Mouse (Mus musculus) CD4-positive, CD25-positive, alpha-beta regulatory T cell, adult 4 months (primary cell): Measurements from ENCODE around the gene Phf2. TPM values are rescaled to one million over a fixed set of nuclear protein-coding genes. Genes with fewer than 3 reads are reported as not detected.
"Not testable (repeated sequence)": the region's sequence is repeated elsewhere in the genome, so short reads cannot be mapped to it uniquely, and the experiment has no call there.

Experiments
- ATAC-seq: one replicate; pipeline ENCODE4 v1.8.0; 2017
- polyA plus RNA-seq, 2 experiments: library from polyadenylated mRNA; unstranded; fragments of 100-300 nt; shearing (Covaris generic); gene quantifications; one replicate each; pipeline ENCODE4 v1.2.1; 2017

Phf2 gene
- polyA plus RNA-seq, 2 experiments from 2014 or later: 2.5 to 2.9 TPM

DNA sequence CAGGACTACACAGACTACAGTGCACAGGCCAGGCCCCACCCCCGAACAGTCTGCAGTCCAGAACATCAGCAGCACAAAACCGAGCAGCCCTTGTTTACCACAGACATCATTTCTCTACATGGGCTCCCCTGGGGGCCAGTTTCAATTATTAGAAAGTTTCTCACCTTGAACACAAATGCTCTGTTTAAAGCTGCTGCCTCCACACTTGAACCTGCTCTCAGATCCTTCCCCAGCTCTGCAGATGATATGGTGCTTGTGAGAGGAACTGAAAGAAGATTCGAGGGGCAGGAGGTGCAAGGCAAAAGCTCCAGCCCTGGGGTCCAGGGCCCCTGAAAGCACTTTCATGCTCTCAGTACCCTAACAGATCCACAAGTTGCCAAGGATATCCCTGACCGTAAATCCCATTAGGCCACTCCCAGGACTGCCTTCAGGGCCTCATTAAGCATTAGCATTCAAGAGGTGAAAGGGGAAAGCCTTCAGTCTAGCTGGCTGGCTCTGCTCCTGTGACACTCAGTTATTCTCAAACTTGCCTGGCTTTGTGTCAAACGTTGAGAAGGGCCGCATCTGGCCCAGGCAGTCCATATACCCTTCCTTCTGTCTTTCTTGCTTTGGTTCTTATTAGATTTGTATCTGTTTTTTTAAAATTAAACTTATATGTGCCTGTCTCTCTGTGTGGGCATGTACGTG, 13.5 kb downstream of the Phf2 start:
- no peak for ATAC-seq

DNA sequence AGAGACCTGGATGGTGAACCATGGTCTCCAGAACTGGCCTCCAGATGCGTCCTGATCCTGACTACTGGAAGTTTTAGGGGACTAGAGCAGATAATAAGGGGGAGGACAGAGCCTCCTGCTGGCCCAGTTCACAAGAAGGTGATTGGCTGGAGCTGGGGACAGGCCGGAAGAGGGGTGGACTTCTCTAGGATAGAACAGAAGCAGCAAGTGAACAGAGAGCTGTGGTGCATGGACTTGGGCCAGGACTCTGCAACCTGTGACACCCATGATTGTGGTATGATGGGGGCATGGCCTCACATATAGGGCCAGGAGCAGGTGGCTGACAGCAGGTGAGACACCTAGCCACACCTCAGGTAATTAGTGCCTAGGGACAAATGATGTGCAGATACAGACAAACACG, 17.0 kb downstream of the Phf2 start:
- ATAC-seq: peak; percentile 25

- peak; percentile 53 for ATAC-seq
These were observed 17.4 kb downstream of the Phf2 start for GRCm38 (mm10) chr13:48853475-48853874.

DNA sequence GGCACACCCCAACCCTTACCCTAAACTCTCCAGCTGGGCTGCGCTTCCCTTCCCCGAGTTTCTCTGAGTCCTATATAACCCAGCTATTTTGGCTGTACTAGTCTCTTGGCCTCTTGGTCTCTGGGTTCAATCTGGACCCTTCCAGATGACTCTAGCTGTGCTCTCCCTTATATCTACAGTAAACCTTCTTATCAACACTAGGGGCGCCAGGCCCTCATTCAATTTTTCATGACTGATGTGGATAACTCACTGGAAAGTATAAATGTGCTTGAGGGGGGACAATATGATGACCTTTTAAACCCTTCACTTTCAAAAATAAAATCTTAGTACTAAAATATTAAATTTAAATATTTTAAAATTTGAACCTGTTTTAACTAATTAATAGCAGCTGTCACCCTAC, 18.1 kb downstream of the Phf2 start:
- peak; percentile 54 for ATAC-seq

- no peak for ATAC-seq
These were observed 19.2 kb downstream of the Phf2 start for GRCm38 (mm10) chr13:48851719-48852118.

DNA sequence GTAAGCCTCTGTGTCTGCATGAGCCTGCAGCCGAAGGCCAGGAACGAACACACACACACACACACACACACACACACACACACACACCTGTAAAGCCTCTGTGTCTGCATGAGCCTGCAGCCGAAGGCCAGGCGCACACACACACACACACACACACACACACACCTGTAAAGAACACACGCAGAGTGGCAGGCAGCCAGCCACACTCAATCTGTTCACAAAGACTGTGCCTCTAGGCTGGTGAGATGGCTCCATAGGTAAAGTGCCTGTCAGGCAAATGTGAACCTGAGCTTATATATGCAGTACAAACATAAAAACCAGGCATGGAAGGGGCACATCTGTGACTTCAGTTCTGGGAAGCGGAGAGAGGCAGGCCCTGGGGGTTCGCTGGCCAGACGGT, 20.1 kb downstream of the Phf2 start:
- no peak for ATAC-seq

- ATAC-seq: no peak
These were observed 20.6 kb downstream of the Phf2 start for GRCm38 (mm10) chr13:48850326-48850725.

DNA sequence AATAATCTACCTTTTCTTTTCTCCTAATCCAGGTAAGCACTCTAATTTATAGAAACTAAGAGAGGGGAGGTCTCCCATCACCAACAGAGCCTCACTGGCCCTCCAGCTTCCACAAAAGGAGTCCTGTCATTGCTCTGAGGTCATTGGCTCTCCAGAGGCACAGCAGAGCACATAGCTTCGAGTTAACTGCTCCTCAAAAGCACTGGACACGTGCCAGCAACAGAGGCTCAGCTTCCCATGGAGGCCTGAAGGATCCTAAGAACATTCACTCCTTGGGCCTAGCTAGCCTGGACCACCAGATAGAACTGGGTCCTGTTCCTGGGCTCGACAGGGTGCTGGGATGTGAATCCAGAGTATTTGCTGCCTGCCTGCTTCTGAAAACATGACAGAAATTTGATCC, 21.8 kb downstream of the Phf2 start:
- no peak for ATAC-seq

- ATAC-seq: peak; percentile 15
These were observed 25.6 kb downstream of the Phf2 start for GRCm38 (mm10) chr13:48845308-48845707.

GRCm38 (mm10) chr13:48843530-48843929, 27.4 kb downstream of the Phf2 start:
- no peak for ATAC-seq

GRCm38 (mm10) chr13:48841905-48842592, 28.9 kb downstream of the Phf2 start:
- peak; percentile 34 for ATAC-seq

- no peak for ATAC-seq
These were observed 32.6 kb downstream of the Phf2 start for GRCm38 (mm10) chr13:48838284-48838683.

DNA sequence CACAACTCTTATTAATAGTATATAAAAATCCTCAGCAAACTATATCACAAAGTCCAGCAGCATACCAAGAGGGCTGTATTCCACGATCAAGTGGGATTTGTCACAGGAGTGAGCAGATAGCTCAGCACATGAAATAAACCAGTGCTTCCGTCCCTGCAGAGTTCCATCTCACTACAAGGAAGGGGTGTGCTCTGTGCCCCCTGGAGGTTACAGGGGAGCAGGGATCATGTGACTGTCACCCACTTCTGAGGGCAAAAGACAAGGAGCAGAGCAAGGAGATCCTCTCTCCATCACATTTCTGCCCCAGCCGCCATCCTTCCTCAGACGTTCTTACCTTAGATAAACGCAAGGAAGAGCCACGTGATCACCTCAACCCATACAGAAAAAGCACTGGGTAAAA, 33.4 kb downstream of the Phf2 start:
- no peak for ATAC-seq

DNA sequence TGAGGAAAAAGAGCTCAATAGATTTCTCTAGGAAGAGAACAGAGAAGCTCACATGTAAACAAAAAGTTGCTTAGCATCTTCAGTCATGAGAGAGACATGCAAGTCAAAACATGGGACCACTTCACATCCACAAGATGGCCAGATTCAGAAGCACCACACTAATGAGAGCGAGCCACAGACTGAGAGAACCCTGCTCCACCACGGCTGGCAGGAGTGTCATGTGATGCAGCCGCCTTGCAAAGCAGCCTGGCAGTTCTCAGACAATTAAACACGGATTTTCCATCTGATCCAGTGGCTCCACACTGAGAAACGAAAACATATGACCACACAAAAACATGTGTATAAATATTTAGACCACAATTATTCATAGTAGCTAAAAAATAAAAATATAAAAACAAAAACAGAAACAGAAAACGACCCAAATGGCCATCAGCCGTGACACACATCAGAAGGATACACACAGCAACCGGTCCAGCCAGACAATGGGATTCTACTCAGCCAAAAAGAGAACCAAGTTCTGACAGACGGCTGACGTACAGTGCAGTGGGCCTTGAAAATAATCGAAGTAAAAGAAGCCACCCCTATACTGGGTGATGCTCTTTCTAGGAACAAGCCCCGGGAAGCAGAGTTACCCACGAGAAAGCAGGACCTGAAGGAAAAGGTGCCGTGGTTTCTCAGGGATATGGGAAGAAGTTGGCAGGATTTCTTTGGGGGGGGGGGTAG, 40.2 kb downstream of the Phf2 start:
- no peak for ATAC-seq

DNA sequence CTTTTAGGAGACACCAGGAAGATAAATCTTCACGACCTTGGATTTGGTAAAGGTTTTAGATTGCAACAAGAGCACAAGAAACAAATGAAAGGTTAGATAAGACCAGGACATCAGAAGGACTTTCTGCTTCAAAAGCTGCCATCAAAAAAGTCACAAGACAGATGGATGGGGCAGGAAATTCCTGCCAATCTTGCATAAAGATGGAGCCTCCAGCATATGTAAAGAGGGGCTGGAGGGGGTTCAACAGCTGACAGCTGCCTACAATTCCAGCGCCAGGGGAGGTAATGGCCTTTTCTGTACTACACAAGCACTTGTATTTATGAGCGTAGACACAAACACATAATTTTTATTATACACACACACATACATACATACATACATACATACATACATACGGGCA, 41.1 kb downstream of the Phf2 start:
- no peak for ATAC-seq

DNA sequence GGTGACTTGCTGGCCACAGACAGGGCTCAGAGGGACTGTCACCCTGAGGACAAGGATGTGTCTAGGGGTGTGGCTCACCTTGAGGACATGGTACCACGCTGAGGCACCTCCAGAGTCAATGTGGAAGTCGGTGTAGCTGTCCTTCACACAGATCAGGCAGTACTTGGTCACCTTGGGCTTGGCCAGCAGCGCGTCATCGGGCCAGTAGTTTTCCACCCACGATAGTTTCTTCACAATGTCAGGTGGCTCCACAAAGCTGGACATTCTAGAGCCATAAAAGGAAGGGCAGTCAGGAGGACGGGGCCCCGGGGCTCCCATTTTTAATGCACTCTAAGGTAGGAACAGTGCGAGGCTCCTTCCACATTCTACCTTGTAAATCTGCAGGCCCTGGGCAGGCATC, 48.0 kb downstream of the Phf2 start:
- no peak for ATAC-seq

DNA sequence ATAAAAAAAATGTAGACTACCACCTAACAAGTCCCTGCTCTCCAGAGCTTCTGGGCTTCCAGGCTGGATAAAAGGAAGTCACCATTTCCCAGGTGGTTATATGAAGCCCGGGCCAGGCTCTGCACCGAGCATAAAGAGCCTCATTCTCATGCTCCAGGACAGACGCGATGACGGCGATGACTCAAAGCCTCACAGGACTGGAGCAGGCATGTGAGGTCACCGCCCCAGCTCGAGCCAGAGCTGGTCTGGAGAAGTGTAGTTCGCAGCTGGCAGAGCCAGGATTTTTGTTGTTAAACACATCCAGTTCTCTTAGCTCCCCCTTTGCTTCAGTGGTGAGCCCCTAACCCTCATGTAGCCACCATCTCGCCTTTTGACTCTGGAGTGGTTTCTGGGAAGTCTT, 48.6 kb downstream of the Phf2 start:
- no peak for ATAC-seq

GRCm38 (mm10) chr13:48819131-48819530, 51.8 kb downstream of the Phf2 start:
- ATAC-seq: no peak

DNA sequence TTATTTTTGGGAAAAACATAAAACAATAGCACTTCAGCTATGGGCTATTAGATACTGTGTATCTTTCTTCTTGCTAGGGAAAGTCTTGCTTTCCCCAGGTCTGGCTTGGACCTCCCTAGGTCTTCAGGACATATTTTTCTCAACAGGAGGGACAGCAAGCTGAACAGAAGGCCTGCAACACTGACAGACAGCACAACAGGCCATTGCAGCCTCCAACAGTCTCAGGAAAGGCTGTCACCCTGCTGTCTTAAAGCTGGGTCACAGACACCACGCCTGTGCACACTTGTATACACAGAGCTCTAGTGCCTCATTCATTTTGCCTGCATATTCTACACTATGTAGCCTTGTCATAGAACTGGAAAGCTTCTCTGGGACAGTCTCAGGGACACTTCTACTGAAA, 56.5 kb downstream of the Phf2 start:
- no peak for ATAC-seq

DNA sequence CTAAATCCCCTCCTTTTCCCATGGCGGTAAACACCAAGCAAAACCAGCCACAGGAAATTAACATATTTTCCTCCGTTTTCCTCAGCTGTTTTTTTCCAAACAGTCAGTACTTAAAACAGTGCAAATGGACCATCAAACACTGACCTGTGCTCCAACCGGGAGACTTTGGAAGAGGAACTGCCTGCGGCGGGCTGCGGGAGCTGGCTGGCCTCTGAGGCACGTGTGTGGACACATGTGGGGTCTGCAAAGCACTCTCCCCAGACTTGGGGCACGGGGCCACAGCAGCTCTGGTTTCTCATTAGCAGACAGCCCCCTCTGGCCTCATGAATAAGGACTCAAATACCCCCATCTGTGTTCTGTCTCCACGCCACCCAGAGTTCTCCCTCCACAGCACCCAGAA, 59.9 kb downstream of the Phf2 start:
- no peak for ATAC-seq

DNA sequence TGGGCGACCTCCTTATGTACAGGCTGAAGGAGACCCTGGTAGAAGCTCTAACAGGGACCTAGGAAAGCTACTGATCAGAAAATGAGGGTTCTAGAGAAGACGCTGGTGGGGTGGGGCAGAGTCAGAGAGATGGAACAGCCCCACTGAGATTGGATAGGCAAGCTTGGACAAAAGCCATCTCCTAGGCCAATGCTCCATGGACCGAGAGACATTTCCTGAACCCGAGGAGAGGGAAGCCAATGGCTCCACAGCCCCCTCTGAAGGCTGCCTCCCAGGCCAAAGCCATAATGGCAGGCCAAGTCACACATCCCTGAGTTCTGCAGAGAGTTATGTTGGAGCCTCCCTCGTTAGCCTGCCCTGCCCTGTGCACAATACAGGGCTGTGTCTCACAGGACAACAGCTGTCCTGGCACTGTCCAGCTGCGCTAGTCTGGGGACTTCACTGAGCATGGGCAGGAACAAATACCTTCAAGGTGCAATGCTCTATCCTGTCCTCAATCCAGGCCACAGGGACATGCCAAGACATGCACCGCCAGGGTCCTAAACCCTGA, 60.6 kb downstream of the Phf2 start:
- no peak for ATAC-seq

DNA sequence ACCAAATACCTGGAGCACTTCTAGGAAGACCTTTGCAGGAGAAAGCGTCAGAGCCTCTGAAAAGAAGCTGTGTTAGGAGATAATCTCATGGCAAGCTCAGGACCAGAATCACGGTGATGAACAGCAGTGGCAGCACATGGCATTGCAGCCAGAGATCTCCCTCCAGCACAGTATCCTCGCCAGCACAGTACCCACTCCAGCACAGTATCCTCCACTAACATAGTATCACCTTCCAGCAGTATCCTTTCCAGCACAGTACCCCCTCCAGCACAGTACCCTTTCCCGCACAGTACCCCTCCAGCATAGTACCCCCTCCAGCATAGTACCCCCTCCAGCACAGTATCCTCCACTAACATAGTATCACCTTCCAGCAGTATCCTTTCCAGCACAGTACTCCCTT, 61.3 kb downstream of the Phf2 start:
- ATAC-seq: not testable (repeated sequence)

DNA sequence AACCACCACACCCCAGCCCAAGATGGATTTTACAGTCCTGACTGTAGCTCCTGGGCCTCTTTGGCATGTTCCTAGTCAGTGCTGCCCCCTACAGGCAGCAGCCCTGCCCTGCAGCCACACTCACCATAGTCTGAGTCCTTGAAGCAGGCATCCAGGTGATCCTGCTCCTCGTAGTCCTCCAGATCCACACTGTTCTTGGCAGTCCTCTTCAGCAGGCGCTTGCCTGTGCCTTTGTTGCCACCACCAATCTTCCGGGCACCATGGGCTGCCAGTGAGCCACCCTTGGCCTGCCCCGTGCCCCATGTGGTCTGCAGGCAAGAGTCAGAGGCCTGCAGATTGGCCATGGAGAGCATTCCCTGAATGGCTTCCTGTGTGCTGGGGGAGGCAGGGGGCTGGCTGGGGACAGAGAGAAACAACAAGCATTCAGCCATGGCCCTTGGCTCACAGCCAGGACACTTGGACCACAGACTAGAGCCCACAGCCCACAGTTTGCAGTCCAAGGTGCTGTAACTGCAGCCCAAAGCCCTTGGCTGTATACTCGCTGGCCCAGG, 63.4 kb downstream of the Phf2 start:
- ATAC-seq: no peak
